Mouse (Mus musculus) G1E (cell line): ENCODE data around the gene Il4ra. TPM values are rescaled to one million over a fixed set of nuclear protein-coding genes. Genes with fewer than 3 reads are reported as not detected.

Experiments
- ATAC-seq: 2 replicates; pipeline ENCODE4 v1.8.0; 2016; ENCODE audit warnings: mild to moderate bottlenecking; ENCODE audit not compliant: insufficient number of reproducible peaks, poor library complexity, low FRiP score, severe bottlenecking; ENCODE audit errors: extremely low read depth
- DNase-seq: peaks from one replicate; pipeline ENCODE4 v3.0.0; 2012; ENCODE audit warnings: low spot score
- H3K27me3 ChIP-seq: 2 replicates; pipeline ENCODE4 v1.6.1; 2012; ENCODE audit warnings: mild to moderate bottlenecking, low read length, inconsistent platforms; ENCODE audit not compliant: insufficient read depth
- H3K36me3 ChIP-seq: replicated peaks from 2 replicates; pipeline ENCODE3; 2012; ENCODE audit warnings: mild to moderate bottlenecking, inconsistent platforms
- H3K4me1 ChIP-seq: 2 replicates; pipeline ENCODE4 v1.6.1; 2012; ENCODE audit warnings: low read depth, low read length, inconsistent platforms, mixed read lengths; ENCODE audit not compliant: insufficient read depth
- H3K4me3 ChIP-seq: 2 replicates; pipeline ENCODE4 v1.5.1; 2012; ENCODE audit warnings: low read depth, mild to moderate bottlenecking, inconsistent platforms, low read length, moderate library complexity, mixed read lengths
- H3K9me3 ChIP-seq: replicated peaks from 2 replicates; pipeline ENCODE4 v1.6.1; 2012; ENCODE audit warnings: inconsistent platforms
- CTCF ChIP-seq: IDR thresholded peaks from 2 replicates; pipeline ENCODE4 v1.5.1; 2012; ENCODE audit warnings: low read depth, low read length, inconsistent platforms, mixed read lengths
- GATA1 ChIP-seq: IDR thresholded peaks from 2 replicates; pipeline ENCODE4 v1.6.1; 2012; ENCODE audit warnings: borderline replicate concordance, low read length, inconsistent platforms, mixed read lengths
- GATA2 ChIP-seq: IDR thresholded peaks from 2 replicates; pipeline ENCODE4 v1.6.1; 2012; ENCODE audit warnings: low read depth, low read length, inconsistent platforms, borderline replicate concordance
- POLR2AphosphoS5 ChIP-seq: IDR thresholded peaks from 2 replicates; pipeline ENCODE4 v1.6.1; 2012; ENCODE audit warnings: low read depth, low read length, inconsistent platforms; ENCODE audit not compliant: insufficient replicate concordance
- TAL1 ChIP-seq: conservative IDR thresholded peaks from 2 replicates; pipeline ENCODE4 v1.6.1; 2012; ENCODE audit warnings: low read depth, low read length, inconsistent platforms, mixed read lengths
- polyA plus RNA-seq: library from polyadenylated mRNA; stranded (reverse); fragments of >175 nt; gene quantifications from 2 replicates; pipeline ENCODE4 v1.2.3, GENCODE M21; 2012
- total RNA-seq, 2 experiments: library from RNA; stranded (forward) in 1 of 2; stranded (reverse) in 1 of 2; fragments of 200-1000 nt in 1 of 2; fragments of >200 nt in 1 of 2; fragmentation: Nextera tagmentation in 1 of 2; gene quantifications; 2 replicates each; pipeline ENCODE4 v1.2.3; 2014 to 2017

Il4ra gene
- total and polyA plus RNA-seq, 3 experiments: 23.5 to 35.8 (median 27.8) TPM

- Histone ChIP-seq H3K4me1 (peaks cover 74% of the 10 kb centered on the region), H3K36me3 (peaks cover 88% of the 10 kb centered on the region), H3K27me3 (no peaks in the 10 kb centered on the region; the same call in 1 of the 2 replicates), H3K4me3 (no peak overlapping the region), H3K9me3 (no peaks in the 10 kb centered on the region)
- no peak for DNase-seq
- TF ChIP-seq GATA2: no peak
- no peak for TF ChIP-seq TAL1
- no peak for TF ChIP-seq CTCF
- no peak for TF ChIP-seq POLR2AphosphoS5
- TF ChIP-seq GATA1: no peak
- ATAC-seq: no peak
Observed at GRCm38 (mm10) chr7:125574832-125575231, 22.9 kb downstream of the Il4ra start.

GRCm38 (mm10) chr7:125575738-125576540 lies 24.0 kb downstream of the Il4ra start:
- Histone ChIP-seq H3K9me3 (no peaks in the 10 kb centered on the region), H3K27me3 (no peaks in the 10 kb centered on the region; the same call in 1 of the 2 replicates), H3K4me1 (peaks cover 81% of the 10 kb centered on the region), H3K36me3 (peaks cover 77% of the 10 kb centered on the region), H3K4me3 (no peak overlapping the region; the same call in 1 of the 2 replicates)
- TF ChIP-seq TAL1 (no peak), GATA2 (no peak), POLR2AphosphoS5 (no peak), GATA1 (no peak), CTCF (no peak)
- ATAC-seq: no peak; the same call in 1 of the 2 replicates
- DNase-seq: no peak

- Histone ChIP-seq H3K4me1 (peaks cover 92% of the 10 kb centered on the region), H3K27me3 (no peaks in the 10 kb centered on the region; the same call in 1 of the 2 replicates), H3K9me3 (no peaks in the 10 kb centered on the region), H3K4me3 (no peak overlapping the region), H3K36me3 (peaks cover 67% of the 10 kb centered on the region)
- DNase-seq: no peak
- TF ChIP-seq TAL1 (no peak), POLR2AphosphoS5 (no peak), GATA2 (no peak), CTCF (no peak), GATA1 (no peak)
- no peak for ATAC-seq
Observed at GRCm38 (mm10) chr7:125576982-125577381, 25.1 kb downstream of the Il4ra start.

- Histone ChIP-seq H3K4me3 (no peak overlapping the region), H3K27me3 (no peaks in the 10 kb centered on the region; the same call in 1 of the 2 replicates), H3K36me3 (peaks cover 61% of the 10 kb centered on the region), H3K9me3 (no peaks in the 10 kb centered on the region), H3K4me1 (peaks cover 93% of the 10 kb centered on the region)
- DNase-seq (no peak), ATAC-seq (no peak)
- TF ChIP-seq TAL1 (no peak), CTCF (no peak), GATA1 (no peak)
Observed at GRCm38 (mm10) chr7:125577486-125578088, 25.7 kb downstream of the Il4ra start.

- DNase-seq: no peak
- H3K36me3 ChIP-seq: peaks cover 56% of the 10 kb centered on the region
- no peak overlapping the region for H3K4me3 ChIP-seq
- ATAC-seq: no peak
- TF ChIP-seq POLR2AphosphoS5 (no peak), TAL1 (no peak), GATA2 (no peak), CTCF (no peak), GATA1 (no peak)
- peaks cover 2% of the 10 kb centered on the region for H3K27me3 ChIP-seq
- peaks cover 95% of the 10 kb centered on the region for H3K4me1 ChIP-seq
- no peaks in the 10 kb centered on the region for H3K9me3 ChIP-seq
Observed at GRCm38 (mm10) chr7:125578106-125578505, 26.2 kb downstream of the Il4ra start.

GRCm38 (mm10) chr7:125579545-125580219 lies 27.8 kb downstream of the Il4ra start:
- Histone ChIP-seq H3K27me3 (peaks cover 9% of the 10 kb centered on the region), H3K4me3 (no peak overlapping the region), H3K36me3 (peaks cover 40% of the 10 kb centered on the region), H3K4me1 (peaks cover 89% of the 10 kb centered on the region), H3K9me3 (no peaks in the 10 kb centered on the region)
- no peak for ATAC-seq
- TF ChIP-seq GATA1 (no peak), POLR2AphosphoS5 (no peak), TAL1 (no peak), CTCF (no peak), GATA2 (no peak)
- no peak for DNase-seq
